19 mouse cellular contexts compared by ENCODE assay signal in genomic region chr16:24213577-24213976, GRCm38 (mm10).
DNase-seq lines count a peak whose midpoint lies in the region; ATAC-seq and TF ChIP-seq lines count a peak whose summit lies in the region.
"Had no signal": no experiment of that assay in that cellular context is flagged by ENCODE, and none has a peak within 500 bp of the region (broad histone marks: within the 10 kb centered on the region; RNA-seq: fewer than 3 reads in every experiment).

No protein-coding gene starts in this region.

- no peaks in the 10 kb centered on the region for H3K4me1 ChIP-seq in heart, postnatal 0 days (ENCODE audit: control insufficient read depth, insufficient read depth)
- H3K4me1 ChIP-seq in lung, embryonic 14.5 days (ENCODE audit: insufficient read depth) = no peaks in the 10 kb centered on the region
- no peaks in the 10 kb centered on the region; the same call in 1 of the 2 replicates for H3K4me1 ChIP-seq in stomach, postnatal 0 days (replicated peaks; ENCODE audit: control insufficient read depth, insufficient read depth)

- no peak for ATAC-seq in heart, postnatal 0 days (ENCODE audit: insufficient read depth, low read depth)
- no peak for ATAC-seq in lung, embryonic 14.5 days (ENCODE audit: insufficient read depth)
- no peak for ATAC-seq in stomach, postnatal 0 days (ENCODE audit: low FRiP score, low TSS enrichment)
- ATAC-seq: forebrain, embryonic 14.5 days; intestine, embryonic 15.5 days had no signal

- H3K9ac ChIP-seq in heart, postnatal 0 days (replicated peaks; ENCODE audit: low read depth, low read length) = no peak overlapping the region
- H3K9ac ChIP-seq in lung, embryonic 14.5 days = no peak overlapping the region
- no peak overlapping the region for H3K9ac ChIP-seq in stomach, postnatal 0 days (ENCODE audit: low read length)
- H3K9ac ChIP-seq: embryonic facial prominence, embryonic 13.5 days; hindbrain, embryonic 13.5 days; intestine, embryonic 15.5 days; limb, embryonic 15.5 days; midbrain, embryonic 12.5 days had no signal

- TF ChIP-seq CTCF in heart, postnatal 0 days (IDR thresholded peaks at IDR 0.05; ENCODE audit: low read depth) = peak; percentile 29; the same call in 1 of the 2 replicates
- peak; percentile 35; the same call in 1 of the 2 replicates for TF ChIP-seq CTCF in lung, embryonic 14.5 days (IDR thresholded peaks at IDR 0.05; ENCODE audit: low read depth)
- peak; percentile 59 for TF ChIP-seq CTCF in stomach, postnatal 0 days (IDR thresholded peaks at IDR 0.05; ENCODE audit: low read depth)

- no peak overlapping the region for H3K27ac ChIP-seq in heart, postnatal 0 days (ENCODE audit: low read depth)
- H3K27ac ChIP-seq in lung, embryonic 14.5 days (ENCODE audit: low read depth) = no peak overlapping the region
- H3K27ac ChIP-seq in stomach, postnatal 0 days (replicated peaks) = no peak overlapping the region
- H3K27ac ChIP-seq: embryonic facial prominence, embryonic 13.5 days; heart, embryonic 10.5 days; hindbrain, embryonic 13.5 days; intestine, embryonic 15.5 days; limb, embryonic 15.5 days; midbrain, embryonic 12.5 days had no signal

- WGBS in heart, postnatal 0 days = 93% methylated on average over 3 of the region's 3 CpGs
- WGBS in lung, embryonic 14.5 days = 96% methylated on average over 3 of the region's 3 CpGs
- 95% methylated on average over 3 of the region's 3 CpGs for WGBS in stomach, postnatal 0 days

- H3K4me2 ChIP-seq in heart, postnatal 0 days (ENCODE audit: low read depth, low read length) = no peak overlapping the region
- H3K4me2 ChIP-seq in lung, embryonic 14.5 days = no peak overlapping the region
- no peak overlapping the region for H3K4me2 ChIP-seq in stomach, postnatal 0 days (replicated peaks; ENCODE audit: low read depth)
- H3K4me2 ChIP-seq: embryonic facial prominence, embryonic 13.5 days; hindbrain, embryonic 13.5 days; intestine, embryonic 15.5 days; limb, embryonic 15.5 days; midbrain, embryonic 12.5 days had no signal

- no peaks in the 10 kb centered on the region for H3K27me3 ChIP-seq in heart, postnatal 0 days (ENCODE audit: control insufficient read depth, insufficient read depth, low read length)
- H3K27me3 ChIP-seq in lung, embryonic 14.5 days (ENCODE audit: insufficient read depth, low read length) = no peaks in the 10 kb centered on the region
- no peaks in the 10 kb centered on the region for H3K27me3 ChIP-seq in stomach, postnatal 0 days (ENCODE audit: control insufficient read depth, insufficient read depth, low read length)
- H3K27me3 ChIP-seq: embryonic facial prominence, embryonic 13.5 days; hindbrain, embryonic 13.5 days; intestine, embryonic 15.5 days; limb, embryonic 15.5 days; midbrain, embryonic 12.5 days had no signal

- H3K9me3 ChIP-seq in heart, postnatal 0 days (replicated peaks; ENCODE audit: control insufficient read depth, low read length) = no peaks in the 10 kb centered on the region
- no peaks in the 10 kb centered on the region for H3K9me3 ChIP-seq in lung, embryonic 14.5 days (ENCODE audit: low read depth, low read length)
- no peaks in the 10 kb centered on the region for H3K9me3 ChIP-seq in stomach, postnatal 0 days (ENCODE audit: control insufficient read depth, low read length)
- H3K9me3 ChIP-seq: embryonic facial prominence, embryonic 13.5 days; heart, embryonic 10.5 days; hindbrain, embryonic 13.5 days; intestine, embryonic 15.5 days; limb, embryonic 15.5 days; midbrain, embryonic 12.5 days had no signal

- H3K4me3 ChIP-seq in heart, postnatal 0 days (ENCODE audit: low read depth, low read length) = no peak overlapping the region
- no peak overlapping the region for H3K4me3 ChIP-seq in lung, embryonic 14.5 days (ENCODE audit: low read depth, low read length)
- no peak overlapping the region for H3K4me3 ChIP-seq in stomach, postnatal 0 days (ENCODE audit: low read depth, low read length)
- H3K4me3 ChIP-seq: embryonic facial prominence, embryonic 13.5 days; heart, embryonic 10.5 days; hindbrain, embryonic 13.5 days; intestine, embryonic 15.5 days; limb, embryonic 15.5 days; midbrain, embryonic 12.5 days had no signal

- TF ChIP-seq EP300 in heart, postnatal 0 days (IDR thresholded peaks at IDR 0.05; ENCODE audit: low read depth) = no peak
- TF ChIP-seq EP300 in stomach, postnatal 0 days (optimal IDR thresholded peaks at IDR 0.05) = no peak

- DNase-seq in heart, postnatal 0 days (ENCODE audit: low spot score) = no peak
- no peak for DNase-seq in heart, adult 11 months
- no peak for DNase-seq in lung, embryonic 14.5 days
- DNase-seq in lung, adult 18-20 months = no peak
- DNase-seq in adipocyte (ENCODE audit: low spot score) = peak; percentile 35
- DNase-seq in stomach, postnatal 0 days (ENCODE audit: low spot score) = no peak
- DNase-seq in embryo, embryonic 11 days = no peak
- DNase-seq: adrenal gland, adult 8-10 months; cerebellum, adult 9-11 months; gastrocnemius, postnatal 14 days; heart, postnatal 10 days; layer of hippocampus, postnatal 36 days had no signal

- no peaks in the 10 kb centered on the region for H3K36me3 ChIP-seq in heart, postnatal 0 days (replicated peaks; ENCODE audit: control insufficient read depth, insufficient read depth, low read length)
- H3K36me3 ChIP-seq in lung, embryonic 14.5 days (ENCODE audit: insufficient read depth) = no peaks in the 10 kb centered on the region
- no peaks in the 10 kb centered on the region for H3K36me3 ChIP-seq in stomach, postnatal 0 days (ENCODE audit: control insufficient read depth, insufficient read depth, low read length)
- H3K36me3 ChIP-seq: embryonic facial prominence, embryonic 13.5 days; heart, embryonic 10.5 days; hindbrain, embryonic 13.5 days; intestine, embryonic 15.5 days; limb, embryonic 15.5 days; midbrain, embryonic 12.5 days had no signal
